Mouse (Mus musculus) MEL (cell line): ENCODE results near the gene Nrbp1.

Experiments used
- CTCF ChIP-seq, 3 experiments: IDR thresholded peaks in 2 of 3; conservative IDR thresholded peaks in 1 of 3; 2 replicates each; pipeline ENCODE4 v1.5.1; 2011 to 2012; ENCODE audit warnings: low read length in 3 of 3, low read depth in 2 of 3, mild to moderate bottlenecking in 2 of 3, improper control_type of control experiment in 1 of 3, inconsistent platforms in 1 of 3, mixed read lengths in 1 of 3, moderate library complexity in 1 of 3; ENCODE audit not compliant: control insufficient read depth in 1 of 3, insufficient read depth in 1 of 3, poor library complexity in 1 of 3, severe bottlenecking in 1 of 3
- EP300 ChIP-seq, 2 experiments: IDR thresholded peaks; 2 replicates each; pipeline ENCODE4 v1.6.1; 2011; ENCODE audit warnings: improper control_type of control experiment in 2 of 2, low read length in 2 of 2, low read depth in 1 of 2, mild to moderate bottlenecking in 1 of 2
- MAFK ChIP-seq: IDR thresholded peaks from 2 replicates; pipeline ENCODE4 v1.6.1; 2011; ENCODE audit warnings: low read depth, mild to moderate bottlenecking, low read length, improper control_type of control experiment, borderline replicate concordance
- MAX ChIP-seq: IDR thresholded peaks from 2 replicates; pipeline ENCODE4 v1.6.1; 2011; ENCODE audit warnings: low read length, improper control_type of control experiment
- MAZ ChIP-seq: IDR thresholded peaks from 2 replicates; pipeline ENCODE4 v1.6.1; 2012; ENCODE audit warnings: low read depth, mild to moderate bottlenecking, inconsistent platforms, low read length, improper control_type of control experiment
- POLR2A ChIP-seq, 2 experiments: IDR thresholded peaks; 2 replicates each; pipeline ENCODE4 v1.6.1; 2011 to 2012; ENCODE audit warnings: low read length in 2 of 2, mild to moderate bottlenecking in 2 of 2, control low read depth in 1 of 2, improper control_type of control experiment in 1 of 2, low read depth in 1 of 2, moderate library complexity in 1 of 2; ENCODE audit not compliant: control insufficient read depth in 1 of 2, insufficient read depth in 1 of 2, poor library complexity in 1 of 2
- SIN3A ChIP-seq: IDR thresholded peaks from 2 replicates; pipeline ENCODE4 v1.6.1; 2012; ENCODE audit warnings: low read length, improper control_type of control experiment, inconsistent platforms
- TAL1 ChIP-seq: IDR thresholded peaks from 2 replicates; pipeline ENCODE4 v1.6.1; 2012; ENCODE audit warnings: mild to moderate bottlenecking, inconsistent platforms, low read length, moderate library complexity, mixed read lengths
- TCF12 ChIP-seq: IDR thresholded peaks from 2 replicates; pipeline ENCODE4 v1.6.1; 2014; ENCODE audit warnings: low read depth, mild to moderate bottlenecking, inconsistent platforms, low read length, improper control_type of control experiment, moderate library complexity
- UBTF ChIP-seq: IDR thresholded peaks from 2 replicates; pipeline ENCODE4 v1.6.1; 2012; ENCODE audit warnings: low read depth, mild to moderate bottlenecking, inconsistent platforms, low read length, improper control_type of control experiment, moderate library complexity, borderline replicate concordance; ENCODE audit not compliant: insufficient read depth
- ZC3H11A ChIP-seq: IDR thresholded peaks from 2 replicates; pipeline ENCODE4 v1.6.1; 2012; ENCODE audit warnings: low read depth, mild to moderate bottlenecking, inconsistent platforms, low read length, improper control_type of control experiment

GRCm38 (mm10) chr5:31196207-31196606 lies 44.5 kb upstream of the Nrbp1 start:
- TF ChIP-seq POLR2A (IDR thresholded peaks at IDR 0.05; ENCODE audit: control insufficient read depth in 1 of 2, insufficient read depth in 1 of 2, low read depth in 1 of 2, low read length in 2 of 2, poor library complexity in 1 of 2) = peak in 1 of 2 experiments; percentile 24; a peak in 1 of 4 replicates
- no peak for TF ChIP-seq MAZ
- no peak for TF ChIP-seq CTCF (IDR thresholded peaks at IDR 0.05 in 2 of 3, conservative IDR thresholded peaks at IDR 0.05 in 1 of 3; ENCODE audit: control insufficient read depth in 1 of 3, insufficient read depth in 1 of 3, low read depth in 2 of 3, low read length in 3 of 3, poor library complexity in 1 of 3, severe bottlenecking in 1 of 3)
- no peak for TF ChIP-seq UBTF
- TF ChIP-seq EP300 (IDR thresholded peaks at IDR 0.05; ENCODE audit: low read depth in 1 of 2, low read length in 2 of 2) = no peak
- no peak for TF ChIP-seq TCF12
- TF ChIP-seq TAL1 = no peak
- no peak for TF ChIP-seq SIN3A
- no peak for TF ChIP-seq MAFK
- no peak for TF ChIP-seq MAX
- no peak for TF ChIP-seq ZC3H11A
